Mouse (Mus musculus) limb, embryonic 14.5 days (tissue): ENCODE measurements around the gene Ifi35. TPM values are rescaled to one million over a fixed set of nuclear protein-coding genes. Genes with fewer than 3 reads are reported as not detected.
"Not testable (repeated sequence)": the region's sequence is repeated elsewhere in the genome, so short reads cannot be mapped to it uniquely, and the experiment has no call there.

Source experiments
- ATAC-seq: fragments of 200-750 bp; cut with Nextera tagmentation; 2 replicates; pipeline ENCODE4 v1.8.0; 2017; ENCODE audit warnings: low read depth, moderate number of reproducible peaks, moderate TSS enrichment; ENCODE audit not compliant: low FRiP score
- DNase-seq: peaks from one replicate; pipeline ENCODE4 v3.0.0-alpha.2; 2015; ENCODE audit warnings: low spot score
- H3K27ac ChIP-seq: fragments of 300-500 bp; sonication (generic); replicated peaks from 2 replicates; pipeline ENCODE4 v1.5.1; 2014; ENCODE audit warnings: low read depth, mild to moderate bottlenecking, low read length, moderate library complexity, mixed read lengths
- H3K27me3 ChIP-seq: fragments of 300-500 bp; sonication (generic); 2 replicates; pipeline ENCODE4 v1.6.1; 2014; ENCODE audit warnings: low read length, mixed read lengths; ENCODE audit not compliant: control insufficient read depth, insufficient read depth
- H3K36me3 ChIP-seq: fragments of 300-500 bp; sonication (generic); 2 replicates; pipeline ENCODE4 v1.6.1; 2014; ENCODE audit warnings: mild to moderate bottlenecking, low read length, moderate library complexity, mixed read lengths; ENCODE audit not compliant: control insufficient read depth, insufficient read depth
- H3K4me1 ChIP-seq: fragments of 300-500 bp; sonication (generic); 2 replicates; pipeline ENCODE4 v1.6.1; 2014; ENCODE audit warnings: antibody characterized with exemption, low read length, mixed read lengths; ENCODE audit not compliant: control insufficient read depth, insufficient read depth
- H3K4me2 ChIP-seq: fragments of 300-500 bp; sonication (generic); replicated peaks from 2 replicates; pipeline ENCODE4 v1.6.1; 2014; ENCODE audit warnings: low read depth, mild to moderate bottlenecking, low read length, moderate library complexity; ENCODE audit not compliant: severe bottlenecking
- H3K4me3 ChIP-seq: fragments of 300-500 bp; sonication (generic); replicated peaks from 2 replicates; pipeline ENCODE4 v1.5.1; 2014; ENCODE audit warnings: low read length
- H3K9ac ChIP-seq: fragments of 300-500 bp; sonication (generic); 2 replicates; pipeline ENCODE4 v1.6.1; 2014; ENCODE audit warnings: mild to moderate bottlenecking, low read depth, low read length, moderate library complexity; ENCODE audit not compliant: severe bottlenecking
- H3K9me3 ChIP-seq: fragments of 300-500 bp; sonication (generic); 2 replicates; pipeline ENCODE4 v1.6.1; 2016; ENCODE audit warnings: low read length; ENCODE audit not compliant: control insufficient read depth
- POLR2A ChIP-seq: fragments of 200-500 bp; IDR thresholded peaks from 2 replicates; pipeline ENCODE4 v1.8.0; 2012; ENCODE audit warnings: inconsistent platforms, mild to moderate bottlenecking, moderate library complexity, borderline replicate concordance; ENCODE audit not compliant: insufficient read depth, insufficient read length; ENCODE audit errors: extremely low read depth
- WGBS: fragments of 180-500 bp; shearing (Covaris S2); extraction: QIAGEN DNeasy Blood & Tissue Kit; methylation state at CpG from one replicate; pipeline ENCODE4 v1.1.7; 2014; 5-methylcytosine and 5-hydroxymethylcytosine counted together
- polyA plus RNA-seq, 2 experiments: library from polyadenylated mRNA; depleted of rRNA in 1 of 2; stranded (reverse) in 1 of 2; unstranded in 1 of 2; fragments of >200 nt; fragmentation: Nextera tagmentation in 1 of 2; extraction: Ambion mirVana in 1 of 2; gene quantifications; 2 replicates each; pipeline versions ENCODE4 v1.2.1 to v1.2.3; 2012 to 2014

Ifi35 gene
- polyA plus RNA-seq, 2 experiments = 15.2 to 16.7 TPM

GRCm38 (mm10) chr11:101462583-101463440 lies 14.6 kb downstream of the Ifi35 start:
- no peak overlapping the region for H3K4me2 ChIP-seq
- ATAC-seq = no peak
- H3K27me3 ChIP-seq = no peaks in the 10 kb centered on the region
- no peak for TF ChIP-seq POLR2A
- peaks cover 17% of the 10 kb centered on the region for H3K4me1 ChIP-seq
- H3K4me3 ChIP-seq = no peak overlapping the region
- peaks cover 46% of the 10 kb centered on the region for H3K36me3 ChIP-seq
- 35% methylated on average over 13 of the region's 13 CpGs for WGBS
- no peak overlapping the region for H3K27ac ChIP-seq
- no peaks in the 10 kb centered on the region for H3K9me3 ChIP-seq
- H3K9ac ChIP-seq = no peak overlapping the region
- DNase-seq = no peak

GRCm38 (mm10) chr11:101464211-101465100 lies 16.2 kb downstream of the Ifi35 start, which contains the start of gene Rnd2:
Gene Rnd2, plus strand, starts transcription at chr11:101464999.
- Histone ChIP-seq H3K27me3 (no peaks in the 10 kb centered on the region), H3K27ac (peak within 1 kb of the TSS; percentile 76), H3K4me3 (peak within 1 kb of the TSS; percentile 82), H3K4me1 (peaks cover 24% of the 10 kb centered on the region), H3K9ac (peak within 1 kb of the TSS; percentile 64), H3K36me3 (peaks cover 31% of the 10 kb centered on the region), H3K4me2 (peak within 1 kb of the TSS; percentile 90), H3K9me3 (no peaks in the 10 kb centered on the region)
- DNase-seq (peak; percentile 20), ATAC-seq (0 out of 2 replicates have a peak, but pooled peaks have one; percentile 0)
- no peak for TF ChIP-seq POLR2A
- WGBS = 8% methylated on average over 12 of the region's 12 CpGs

- peaks cover 24% of the 10 kb centered on the region for H3K4me1 ChIP-seq
- DNase-seq (peak; percentile 75), ATAC-seq (peak; percentile 58)
- H3K36me3 ChIP-seq = peaks cover 22% of the 10 kb centered on the region
- H3K27me3 ChIP-seq = no peaks in the 10 kb centered on the region
- no peaks in the 10 kb centered on the region for H3K9me3 ChIP-seq
- H3K9ac ChIP-seq = peak overlapping the region; percentile 64
- H3K4me3 ChIP-seq = peak overlapping the region; percentile 82
- H3K4me2 ChIP-seq = peak overlapping the region; percentile 90
- TF ChIP-seq POLR2A = no peak
- WGBS = under 1% methylated on average over 49 of the region's 51 CpGs
- peak overlapping the region; percentile 76 for H3K27ac ChIP-seq
These were observed 17.1 kb downstream of the Ifi35 start for GRCm38 (mm10) chr11:101465101-101465868.

- Histone ChIP-seq H3K4me3 (peak within 1 kb of the TSS; percentile 82), H3K27me3 (no peaks in the 10 kb centered on the region), H3K4me1 (peaks cover 24% of the 10 kb centered on the region), H3K27ac (peak within 1 kb of the TSS; percentile 76), H3K36me3 (peaks cover 15% of the 10 kb centered on the region), H3K9me3 (no peaks in the 10 kb centered on the region), H3K4me2 (peak within 1 kb of the TSS; percentile 90), H3K9ac (peak within 1 kb of the TSS; percentile 64)
- 1% methylated on average over 59 of the region's 60 CpGs for WGBS
- DNase-seq = peak; percentile 57
- peak; percentile 51 for ATAC-seq
- no peak for TF ChIP-seq POLR2A
These were observed 17.8 kb downstream of the Ifi35 start, which contains the start of gene Vat1 for GRCm38 (mm10) chr11:101465869-101466551. Gene Vat1, minus strand, starts transcription at chr11:101466230.

GRCm38 (mm10) chr11:101466552-101466950 lies 18.3 kb downstream of the Ifi35 start:
- H3K9ac ChIP-seq, H3K9me3 ChIP-seq, ATAC-seq, H3K27me3 ChIP-seq, H3K36me3 ChIP-seq, H3K27ac ChIP-seq, DNase-seq: not testable (repeated sequence)
- H3K4me2 ChIP-seq = peak overlapping the region; percentile 90
- peak overlapping the region; percentile 82 for H3K4me3 ChIP-seq
- WGBS = 65% methylated on average over 5 of the region's 5 CpGs
- peaks cover 24% of the 10 kb centered on the region for H3K4me1 ChIP-seq
